Mouse (Mus musculus): ENCODE results near the gene Wdr60.

DNA sequence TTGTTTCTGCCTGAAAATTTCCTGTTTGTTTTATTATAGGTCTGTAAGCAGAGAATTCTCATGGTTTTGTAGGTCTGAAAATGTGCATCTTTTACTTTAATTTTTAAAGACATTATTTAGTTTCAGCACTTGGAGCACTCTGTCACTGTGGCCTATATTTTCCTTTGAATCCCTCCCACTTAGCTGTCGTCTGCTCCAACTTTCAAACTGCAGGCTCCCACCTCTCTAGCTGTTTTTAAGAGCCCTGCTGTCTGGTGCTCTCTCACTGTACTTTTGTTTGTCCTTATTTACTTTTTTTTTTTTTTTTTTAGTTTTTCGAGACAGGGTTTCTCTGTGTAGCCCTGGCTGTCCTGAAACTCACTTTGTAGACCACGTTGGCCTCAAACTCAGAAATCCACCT is 24.0 kb downstream of the Wdr60 start:
- TF ChIP-seq CTCF (IDR thresholded peaks at IDR 0.05; ENCODE audit: extremely low read depth, insufficient read depth, insufficient read length, insufficient replicate concordance) (no peak), POLR2A (IDR thresholded peaks at IDR 0.05; ENCODE audit: low read depth, low read length) (no peak)
